Mouse (Mus musculus) lung, postnatal 36 days (tissue): ENCODE data around the gene Sap18.
"Not testable (repeated sequence)": the region's sequence is repeated elsewhere in the genome, so short reads cannot be mapped to it uniquely, and the experiment has no call there.

ENCODE experiments used
- DNase-seq: peaks from one replicate; pipeline ENCODE4 v3.0.0; 2022; ENCODE audit warnings: mixed read lengths

Gene Sap18

GRCm38 (mm10) chr14:57797991-57798931 is at the start of gene Sap18:
Sap18 (plus strand) TSS chr14:57798180.
- peak; percentile 99 for DNase-seq

GRCm38 (mm10) chr14:57749501-57749900 is 48.5 kb upstream of the Sap18 start:
- no peak for DNase-seq

DNA sequence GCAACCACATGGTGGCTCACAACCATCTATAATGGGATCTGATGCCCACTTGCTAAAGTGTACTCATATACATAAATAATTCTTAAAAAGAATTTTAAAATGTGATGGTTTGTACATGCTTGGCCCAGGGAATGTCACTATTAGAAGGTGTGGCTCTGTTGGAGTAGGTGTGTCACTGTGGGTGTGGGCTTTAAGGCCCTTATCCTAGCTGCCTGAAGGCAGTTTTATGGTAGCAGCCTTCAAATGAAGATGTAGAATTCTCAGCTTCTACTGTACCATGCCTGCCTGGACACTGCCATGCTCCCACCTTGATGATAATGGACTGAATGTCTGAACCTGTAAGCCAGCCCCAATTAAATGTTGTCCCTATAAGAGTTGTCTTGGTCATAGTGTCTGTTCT is 47.0 kb upstream of the Sap18 start:
- not testable (repeated sequence) for DNase-seq

DNA sequence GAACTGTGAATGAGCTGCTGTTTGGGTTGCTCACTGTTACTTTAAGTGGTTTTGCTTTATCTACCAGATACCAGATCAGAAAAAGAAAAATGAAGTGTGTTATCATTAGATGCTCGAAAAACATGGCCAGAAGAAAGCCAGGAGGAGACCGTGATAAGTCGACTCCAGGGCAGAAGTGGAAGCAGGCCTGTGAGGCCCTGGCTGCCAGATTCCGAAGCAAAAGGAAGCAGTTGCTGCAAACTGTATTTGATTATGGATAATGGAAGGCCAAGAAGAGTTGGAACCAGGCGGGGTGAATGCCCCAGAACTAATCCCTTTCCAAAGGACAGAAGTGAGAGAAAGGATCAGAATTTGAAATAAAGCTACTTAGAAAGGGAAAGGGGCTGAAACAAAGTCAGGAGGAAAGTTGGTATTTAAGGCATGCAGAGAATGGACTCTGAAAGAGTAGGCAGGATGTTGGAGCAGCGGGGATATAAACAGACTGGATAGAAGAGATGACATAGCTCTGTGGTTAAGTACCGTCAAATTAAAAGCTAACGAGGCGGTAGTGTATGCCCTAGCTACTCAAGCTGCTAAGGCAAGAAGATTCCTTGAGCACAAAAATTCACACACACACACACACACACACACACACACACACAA is 44.5 kb upstream of the Sap18 start:
- no peak for DNase-seq

DNA sequence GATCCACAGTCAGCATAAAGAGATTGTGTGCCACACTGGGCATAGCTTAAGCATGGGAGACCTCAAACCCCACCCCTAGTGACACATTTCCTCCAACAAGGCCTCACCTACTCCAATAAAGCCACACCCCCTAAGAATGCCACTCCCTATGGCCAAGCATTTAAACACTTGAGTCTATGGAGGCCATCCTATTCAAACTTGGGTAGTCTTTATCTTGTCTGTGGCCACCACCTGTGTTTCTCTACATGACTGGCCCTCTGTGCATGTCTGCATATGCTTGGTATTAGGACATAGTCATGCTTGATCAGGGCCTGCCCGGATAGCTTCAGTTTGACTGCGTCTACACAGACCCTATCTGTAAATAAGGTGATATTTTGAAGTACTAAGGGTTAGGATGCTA is 42.3 kb upstream of the Sap18 start:
- DNase-seq, result no peak

- no peak for DNase-seq
These were observed 41.9 kb upstream of the Sap18 start for GRCm38 (mm10) chr14:57756094-57756493.

- DNase-seq, result no peak
These were observed 39.7 kb upstream of the Sap18 start, which contains the start of gene Lats2 for GRCm38 (mm10) chr14:57758237-57758636. Lats2 (minus strand) TSS chr14:57758388.

- DNase-seq, result peak; percentile 28
These were observed 37.2 kb upstream of the Sap18 start for GRCm38 (mm10) chr14:57760447-57761412.

GRCm38 (mm10) chr14:57769102-57769501 is 28.9 kb upstream of the Sap18 start:
- DNase-seq, result peak; percentile 31

- DNase-seq, result no peak
These were observed 25.7 kb upstream of the Sap18 start for GRCm38 (mm10) chr14:57772157-57772815.

DNA sequence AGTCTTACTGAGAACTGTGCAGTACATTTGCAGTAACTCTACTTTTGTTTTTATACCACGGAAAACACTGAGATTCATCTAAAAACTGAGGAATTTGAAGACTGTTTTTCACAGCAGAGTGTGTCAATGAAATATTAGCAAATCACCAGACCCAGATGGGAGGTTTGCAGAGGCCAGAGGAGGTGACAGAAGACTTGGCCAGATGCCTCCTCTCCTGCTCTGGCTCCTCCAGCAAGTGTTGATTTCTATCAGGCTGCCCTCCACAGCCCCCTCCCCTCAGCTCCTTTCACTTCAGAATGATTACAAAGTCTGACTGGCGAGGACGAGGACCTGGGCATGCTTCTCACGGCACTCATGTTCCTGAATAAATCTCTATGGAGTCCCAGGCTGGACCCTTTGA is 10.6 kb upstream of the Sap18 start:
- DNase-seq, result no peak

GRCm38 (mm10) chr14:57789311-57789710 is 8.7 kb upstream of the Sap18 start:
- no peak for DNase-seq

DNA sequence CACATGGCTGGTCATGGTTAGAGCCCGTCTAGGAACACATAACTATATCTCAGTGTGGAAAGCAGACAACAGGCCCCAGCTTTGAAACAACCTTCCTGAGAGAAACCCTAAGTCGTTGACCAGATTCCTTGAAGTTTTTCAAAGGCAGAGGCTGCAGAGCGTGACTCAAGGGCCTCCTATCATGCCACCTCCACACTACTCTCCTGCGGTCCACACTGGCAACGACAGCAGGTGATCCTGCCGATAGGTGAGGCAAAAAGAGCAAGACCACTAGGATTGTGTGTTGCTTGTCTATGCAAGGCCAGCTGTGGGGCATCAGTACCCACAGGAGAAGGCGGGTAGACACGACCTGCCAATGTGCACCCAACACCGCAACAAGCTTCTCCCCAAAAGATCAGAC is 8.2 kb upstream of the Sap18 start:
- DNase-seq, result no peak

GRCm38 (mm10) chr14:57791171-57791570 is 6.8 kb upstream of the Sap18 start:
- no peak for DNase-seq

GRCm38 (mm10) chr14:57797551-57797950 is 429 bp upstream of the Sap18 start:
- peak; percentile 18 for DNase-seq

GRCm38 (mm10) chr14:57803731-57804130 is 5.8 kb downstream of the Sap18 start:
- DNase-seq, result no peak

DNA sequence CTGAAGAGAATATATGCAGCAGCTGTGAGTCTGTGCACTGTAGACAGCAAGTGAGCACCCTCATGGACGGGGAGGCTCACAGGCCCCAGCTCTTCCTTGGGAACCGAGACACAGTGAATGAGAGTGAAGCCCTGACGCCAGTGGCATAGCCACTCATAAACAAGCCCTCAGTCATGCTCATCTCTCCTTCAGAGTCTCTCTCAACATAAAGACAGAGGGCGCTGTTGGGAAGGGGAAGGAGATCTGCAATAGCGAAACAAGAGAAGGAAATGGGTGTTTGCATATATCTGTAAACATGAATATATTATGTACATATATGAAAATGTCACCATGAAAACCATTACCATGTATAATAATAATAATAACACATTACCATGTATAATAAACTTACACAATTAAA is 10.6 kb downstream of the Sap18 start:
- DNase-seq, result peak; percentile 57

GRCm38 (mm10) chr14:57810886-57811285 is 12.9 kb downstream of the Sap18 start:
- DNase-seq, result no peak

GRCm38 (mm10) chr14:57811844-57812243 is 13.9 kb downstream of the Sap18 start:
- no peak for DNase-seq

DNA sequence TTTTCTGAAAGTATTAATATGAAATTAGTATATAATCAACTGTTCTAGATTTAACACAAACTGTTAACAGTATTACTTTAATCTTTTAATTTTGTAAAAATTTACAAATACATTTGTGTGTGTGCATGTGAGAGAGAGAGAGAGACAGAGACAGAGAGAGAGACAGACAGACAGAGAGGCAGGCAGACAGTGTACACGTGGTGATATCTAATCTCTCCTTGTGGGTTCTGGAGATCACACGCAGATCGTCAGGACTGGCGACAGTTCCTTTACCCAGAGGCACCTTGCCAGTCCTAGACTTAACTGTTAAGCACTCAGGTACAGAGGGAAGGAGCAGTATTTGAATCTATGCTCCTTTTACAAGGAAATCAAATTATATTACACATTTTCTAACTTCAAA is 22.9 kb downstream of the Sap18 start:
- no peak for DNase-seq

DNA sequence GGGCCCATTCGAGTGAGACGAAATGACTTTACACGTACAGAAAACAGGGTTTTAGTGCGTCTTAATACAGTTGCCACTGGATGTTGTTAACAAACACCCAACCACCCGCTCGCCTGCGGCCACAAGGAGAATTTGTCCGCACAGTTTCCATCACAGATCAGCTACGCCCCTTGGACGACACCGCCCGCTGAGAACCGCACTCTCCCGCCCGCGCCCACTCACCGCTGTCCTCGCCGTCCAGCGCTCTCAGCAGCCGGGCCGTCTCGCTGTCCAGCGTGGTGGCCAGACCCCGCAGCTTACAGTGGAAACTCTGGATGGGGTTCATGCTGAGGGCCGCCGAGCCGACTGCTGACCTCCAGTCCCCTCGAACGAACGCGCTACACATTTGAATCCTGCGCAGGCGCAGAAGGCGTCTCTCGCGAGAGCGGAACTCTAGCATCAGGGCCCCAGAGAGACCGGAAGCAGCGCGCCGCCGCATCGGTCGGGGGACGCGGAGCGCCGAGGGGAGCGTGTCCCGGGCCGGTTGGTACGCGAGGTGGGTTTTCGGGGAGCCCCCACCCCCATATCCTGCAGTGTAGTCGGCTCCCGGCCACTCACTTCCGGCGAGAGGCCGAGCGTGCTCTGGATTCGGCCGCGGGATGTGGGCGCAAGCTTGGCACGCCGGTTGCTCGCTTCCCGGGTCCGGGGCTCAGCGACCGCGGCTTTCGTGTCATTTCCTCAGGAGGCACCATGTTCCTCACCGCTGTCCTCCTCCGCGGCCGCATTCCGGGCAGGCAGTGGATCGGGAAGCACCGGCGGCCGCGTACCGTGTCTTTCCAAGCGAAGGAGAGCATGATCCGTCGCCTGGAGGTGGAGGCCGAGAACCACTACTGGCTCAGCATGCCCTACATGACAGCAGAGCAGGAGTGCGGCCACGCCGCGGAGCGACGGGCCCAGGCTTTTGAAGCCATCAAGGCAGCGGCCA is 28.1 kb downstream of the Sap18 start, which contains the start of the genes Ska3 and Mrpl57:
Ska3 (minus strand) TSS at position 398 of the 964 bp plus-strand sequence.
Mrpl57 (plus strand) TSS at position 447 of the 964 bp plus-strand sequence.
- DNase-seq, result peak; percentile 96
